Mouse (Mus musculus) adrenal gland, adult (tissue): ENCODE results near the gene Heatr4.
A peak's percentile ranks its signal among the peaks of the same experiment; 100 is the strongest.
"Not testable (repeated sequence)": the region's sequence is repeated elsewhere in the genome, so short reads cannot be mapped to it uniquely, and the experiment has no call there.

Experiments
- DNase-seq, 2 experiments: peaks; one replicate each; pipeline ENCODE4 v3.0.0; 2022 to 2023; ENCODE audit warnings: low spot score in 1 of 2; ENCODE audit not compliant: inconsistent age in 2 of 2

Heatr4 gene

GRCm38 (mm10) chr12:83984752-83985151 is at the start of gene Heatr4:
TSS of gene Heatr4 (minus strand) at chr12:83984852.
- DNase-seq, result no peak

DNA sequence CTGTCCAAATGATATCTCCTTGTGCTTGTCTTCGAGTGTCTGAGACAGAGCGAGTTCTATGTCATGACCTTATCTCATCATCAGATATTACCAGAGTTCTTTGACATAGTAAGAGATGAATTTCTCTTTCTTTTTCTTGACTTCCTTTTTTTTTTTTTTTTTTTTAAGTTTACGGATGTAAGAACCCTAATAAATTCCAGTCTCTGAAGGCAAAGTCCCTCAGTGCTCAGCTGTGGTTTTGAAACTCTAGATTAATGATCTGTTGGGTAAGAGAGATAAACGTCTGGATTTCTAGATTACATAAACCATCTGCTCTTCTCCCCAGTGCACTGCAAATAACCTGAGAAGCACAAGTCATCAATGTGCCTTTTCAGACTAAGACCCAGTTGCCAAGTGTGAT is 49.5 kb upstream of the Heatr4 start:
- DNase-seq, result peak in 1 of 2 experiments; percentile 52

GRCm38 (mm10) chr12:84033302-84033701 is 48.6 kb upstream of the Heatr4 start:
- DNase-seq, result not testable (repeated sequence)

DNA sequence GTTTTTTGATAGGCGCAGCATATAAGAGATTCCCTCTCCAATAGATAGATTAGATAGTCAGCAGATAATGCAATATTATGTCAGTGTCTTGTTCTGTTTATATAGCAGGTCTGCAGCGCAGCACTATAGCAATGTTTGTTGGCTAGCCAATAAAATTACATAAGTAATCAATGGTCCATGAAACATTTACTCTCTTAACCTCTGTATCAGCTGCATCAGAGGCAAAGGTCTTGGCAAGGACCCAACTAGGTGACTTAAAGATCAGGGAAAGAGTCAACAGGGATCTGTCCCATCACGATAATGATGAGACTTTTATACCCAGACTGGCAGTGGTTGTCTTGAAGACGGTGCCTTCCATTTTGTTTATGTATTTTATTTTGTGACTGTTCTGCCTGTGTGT is 48.2 kb upstream of the Heatr4 start:
- no peak for DNase-seq

DNA sequence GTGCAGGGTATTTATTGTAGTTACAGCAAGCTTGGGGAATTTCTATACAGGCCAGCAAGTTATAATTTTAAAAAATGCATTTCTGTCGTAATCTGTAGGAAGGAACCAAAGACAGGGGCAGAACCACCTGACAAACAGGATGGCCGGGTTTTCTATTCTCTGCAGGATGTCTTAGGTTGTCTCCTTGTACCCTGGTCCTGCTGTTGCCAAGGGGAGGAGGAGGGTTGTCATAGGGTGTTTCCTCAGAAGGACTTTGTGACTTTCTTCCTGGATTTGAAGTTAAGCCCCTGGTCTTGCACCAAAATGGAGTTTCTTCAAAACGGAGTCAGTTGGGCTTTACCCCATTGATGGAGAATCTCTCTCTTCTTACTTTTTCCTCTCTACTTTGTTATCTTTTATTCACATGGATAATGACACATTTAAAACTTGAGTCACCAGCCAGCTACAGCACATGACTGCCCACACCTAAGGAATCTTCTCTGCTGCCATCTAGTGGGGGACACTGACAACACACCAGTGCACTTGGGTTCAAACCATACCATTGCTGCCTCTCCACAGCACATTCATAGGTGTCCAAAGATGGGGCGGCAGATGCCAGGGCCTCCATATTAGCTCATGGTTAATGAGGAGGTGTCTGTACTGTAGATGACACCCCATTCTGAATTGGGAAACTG is 46.1 kb upstream of the Heatr4 start:
- peak; percentile 80 to 94 for DNase-seq

GRCm38 (mm10) chr12:84029043-84029442 is 44.4 kb upstream of the Heatr4 start:
- not testable (repeated sequence) for DNase-seq

DNA sequence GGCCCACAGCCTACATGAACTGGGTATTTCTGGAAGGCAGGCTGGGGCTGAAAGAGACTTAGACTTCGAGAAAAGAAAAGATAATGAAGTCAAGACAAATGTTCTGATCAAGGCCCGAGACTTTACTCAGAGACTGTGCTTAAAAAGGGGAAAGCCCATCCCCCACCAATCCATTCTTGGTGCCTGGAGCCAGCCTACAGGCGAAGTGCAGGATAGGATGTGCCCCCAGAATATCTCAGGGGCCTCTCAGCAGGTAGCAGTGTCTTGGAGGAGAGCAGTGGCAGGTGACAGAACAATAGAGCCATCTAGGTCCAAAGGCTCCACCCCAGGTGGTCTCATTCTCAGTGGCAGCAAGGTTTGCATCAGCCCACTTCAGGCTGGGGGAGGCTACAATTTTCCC is 43.7 kb upstream of the Heatr4 start:
- DNase-seq, result not testable (repeated sequence)

- DNase-seq, result no peak
Observed at GRCm38 (mm10) chr12:84025888-84026287, 41.2 kb upstream of the Heatr4 start.

- no peak for DNase-seq
Observed at GRCm38 (mm10) chr12:84023052-84023745, 38.5 kb upstream of the Heatr4 start.

DNA sequence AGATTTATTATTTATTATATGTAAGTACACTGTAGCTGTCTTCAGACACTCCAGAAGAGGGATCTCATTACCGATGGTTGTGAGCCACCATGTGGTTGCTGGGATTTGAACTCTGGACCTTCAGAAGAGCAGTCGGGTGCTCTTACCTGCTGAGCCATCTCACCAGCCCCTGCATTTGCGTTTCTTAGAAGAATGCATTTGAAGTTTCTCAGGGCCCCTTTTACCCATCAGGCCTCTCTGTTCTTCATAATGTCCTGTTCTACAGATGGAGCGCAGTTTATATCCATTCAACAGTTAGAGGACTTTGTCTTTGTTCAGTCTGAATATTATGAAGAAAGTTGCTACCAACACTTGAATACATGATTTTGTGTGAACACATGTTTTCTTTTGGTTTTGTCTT is 37.6 kb upstream of the Heatr4 start:
- DNase-seq, result not testable (repeated sequence)

DNA sequence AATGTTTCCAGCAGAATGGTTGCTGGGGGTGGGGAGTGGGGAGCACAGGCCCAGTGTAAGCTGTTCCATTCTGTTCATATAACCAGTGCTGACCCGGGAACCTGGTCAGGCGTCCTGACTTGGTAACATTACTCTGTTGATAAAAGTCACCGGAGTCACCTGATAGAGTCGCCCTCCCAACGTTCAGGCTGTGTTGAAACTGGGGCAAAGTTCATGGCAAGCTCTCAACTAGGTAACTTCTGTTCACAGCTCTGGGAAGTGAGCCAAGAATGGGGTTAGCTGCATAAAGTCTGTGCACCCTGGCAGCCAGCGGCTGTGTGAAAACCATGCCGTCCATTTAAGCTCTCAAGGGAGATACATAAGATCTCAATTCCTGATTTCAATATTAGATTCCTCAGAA is 35.9 kb upstream of the Heatr4 start:
- DNase-seq, result peak; percentile 81 to 92

- DNase-seq, result no peak
Observed at GRCm38 (mm10) chr12:84013701-84014100, 29.0 kb upstream of the Heatr4 start.

DNA sequence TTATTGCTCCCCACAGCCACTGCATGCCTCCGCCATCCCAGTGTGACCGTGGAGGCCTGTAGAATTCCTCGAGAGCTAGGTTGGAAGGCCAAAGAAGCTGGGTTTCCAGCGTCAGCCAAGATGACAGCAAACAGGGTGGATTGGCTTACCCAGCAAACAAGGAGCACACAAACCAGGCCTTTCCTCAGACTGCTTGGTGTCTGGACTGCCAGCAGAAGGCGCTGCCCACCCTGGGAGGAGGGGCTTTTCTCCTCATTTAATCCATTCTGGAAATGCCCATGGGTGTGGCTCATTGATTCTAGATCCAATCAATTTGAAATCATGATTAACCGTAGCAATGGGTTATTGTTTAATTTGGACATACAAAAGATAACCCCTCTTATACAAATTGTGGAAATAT is 28.5 kb upstream of the Heatr4 start:
- DNase-seq, result no peak

DNA sequence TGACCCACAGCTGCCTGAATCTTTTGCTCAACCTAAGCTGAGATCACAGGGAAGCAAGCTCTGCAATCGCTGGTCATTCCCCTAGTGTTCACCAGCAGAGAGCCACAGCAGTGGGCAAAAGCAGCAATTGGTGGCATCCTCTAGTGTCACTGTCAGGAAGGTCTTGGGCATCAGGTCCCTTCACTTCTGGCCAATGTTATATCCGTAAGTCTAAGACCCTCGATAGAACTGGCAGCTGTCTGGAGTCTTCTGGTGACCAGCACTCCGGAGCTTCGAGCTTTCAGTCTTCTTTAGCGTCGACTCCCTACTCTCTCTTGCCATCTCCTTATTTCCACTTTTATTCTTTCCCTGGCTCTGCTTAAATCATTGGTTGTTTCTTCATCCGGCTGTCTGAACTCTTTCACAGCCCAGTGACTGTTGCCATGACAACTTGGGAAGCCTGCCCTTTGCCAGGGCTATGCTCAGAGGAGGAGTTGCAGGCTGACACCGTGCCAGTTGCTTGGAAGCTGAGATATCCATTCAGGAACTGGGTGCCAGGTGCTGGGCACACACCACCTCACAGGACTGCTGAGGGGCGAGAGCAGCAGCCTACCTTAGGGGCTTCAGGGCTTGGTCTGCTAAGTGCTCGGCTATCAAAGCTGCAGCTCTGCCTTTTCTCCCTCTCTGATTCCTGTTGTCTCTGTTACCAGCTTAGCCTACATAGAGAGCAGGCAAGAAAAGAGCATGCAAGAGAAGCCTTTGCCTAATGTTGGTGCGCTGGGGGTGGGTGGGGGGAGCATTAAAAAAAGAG is 26.8 kb upstream of the Heatr4 start:
- peak; percentile 84 to 91 for DNase-seq

GRCm38 (mm10) chr12:84010201-84010600 is 25.5 kb upstream of the Heatr4 start:
- DNase-seq, result no peak

GRCm38 (mm10) chr12:84009171-84009965 is 24.7 kb upstream of the Heatr4 start, which contains the start of gene Acot1:
TSS of gene Acot1 (plus strand) at chr12:84009490.
- DNase-seq, result peak; percentile 71 to 81

DNA sequence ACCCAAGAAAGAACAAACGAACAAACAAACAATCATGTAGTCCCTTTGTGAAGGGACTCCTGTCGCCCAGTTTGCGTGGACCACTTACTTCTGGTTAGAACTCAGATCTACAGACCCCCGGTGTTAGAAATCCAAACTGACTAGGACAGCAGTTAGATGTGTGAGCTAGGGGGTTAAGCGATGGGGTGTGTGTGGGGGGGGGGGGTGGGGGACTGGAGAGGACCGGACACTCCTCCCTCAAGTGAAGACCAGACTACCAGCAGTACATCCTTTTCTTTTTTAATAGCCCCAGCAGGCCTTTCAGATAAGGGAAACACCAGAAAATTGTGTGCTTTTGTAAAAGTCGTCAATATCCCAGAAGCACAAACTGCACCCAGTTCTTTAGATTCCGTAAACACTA is 24.1 kb upstream of the Heatr4 start:
- DNase-seq, result no peak

DNA sequence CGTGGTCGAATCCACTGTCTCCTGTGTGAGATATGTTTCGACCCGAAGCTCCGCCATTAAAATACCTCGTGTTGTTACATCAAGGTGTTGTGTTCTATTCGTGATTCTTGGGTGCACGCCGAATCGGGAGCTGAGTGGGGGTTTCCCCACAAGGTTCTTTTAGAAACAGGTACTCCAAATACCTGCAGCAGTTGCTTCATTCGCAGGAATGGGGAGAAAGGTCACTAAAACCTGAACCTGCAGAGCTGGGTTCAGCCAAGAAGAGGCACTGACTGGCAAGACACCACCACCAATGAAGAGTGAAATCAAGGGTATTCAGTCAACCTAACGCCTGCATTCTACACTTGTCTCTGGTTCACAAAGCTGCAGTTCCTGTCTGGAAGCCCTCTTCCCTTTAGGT is 23.6 kb upstream of the Heatr4 start:
- no peak for DNase-seq

DNA sequence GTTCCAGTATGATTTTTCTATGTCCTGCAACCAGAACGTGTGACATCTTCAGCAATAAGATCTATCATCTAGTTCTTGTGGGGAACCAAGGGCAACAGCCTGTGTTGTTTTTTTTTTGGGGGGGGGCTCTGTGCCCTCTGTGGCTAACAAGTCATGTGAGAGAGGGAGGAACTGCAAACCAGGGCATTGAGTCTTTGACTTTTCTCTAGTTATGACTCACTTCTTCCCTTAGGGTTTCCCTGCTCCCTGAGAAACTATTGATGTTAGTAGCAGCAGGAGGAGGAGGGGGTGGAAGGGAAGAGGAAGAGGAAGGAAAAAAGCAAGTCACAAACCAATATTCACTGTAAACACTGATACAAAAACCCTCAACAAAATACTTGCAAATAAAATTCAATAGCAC is 19.2 kb upstream of the Heatr4 start:
- no peak for DNase-seq

GRCm38 (mm10) chr12:84000418-84000817 is 15.8 kb upstream of the Heatr4 start:
- DNase-seq, result no peak

DNA sequence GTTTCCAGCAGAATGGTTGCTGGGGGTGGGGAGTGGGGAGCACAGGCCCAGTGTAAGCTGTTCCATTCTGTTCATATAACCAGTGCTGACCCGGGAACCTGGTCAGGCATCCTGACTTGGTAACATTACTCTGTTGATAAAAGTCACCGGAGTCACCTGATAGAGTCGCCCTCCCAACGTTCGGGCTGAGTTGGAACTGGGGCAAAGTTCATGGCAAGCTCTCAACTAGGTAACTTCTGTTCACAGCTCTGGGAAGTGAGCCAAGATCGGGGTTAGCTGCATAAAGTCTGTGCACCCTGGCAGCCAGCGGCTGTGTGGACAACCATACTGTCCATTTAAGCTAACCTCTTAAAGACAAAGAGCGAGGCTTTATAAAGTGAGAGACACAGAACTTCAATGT is 14.6 kb upstream of the Heatr4 start:
- peak; percentile 79 to 82 for DNase-seq
